Mouse (Mus musculus) heart, embryonic 11.5 days (tissue): ENCODE data around the gene Ccl22. TPM values are rescaled to one million over a fixed set of nuclear protein-coding genes. Genes with fewer than 3 reads are reported as not detected.

Experiments
- ATAC-seq: fragments of 200-750 bp; cut with Nextera tagmentation; replicated peaks from 2 replicates; pipeline ENCODE4 v1.8.0; 2017; ENCODE audit warnings: moderate library complexity; ENCODE audit not compliant: insufficient number of reproducible peaks, low FRiP score, low TSS enrichment
- H3K27ac ChIP-seq: fragments of 300-500 bp; sonication (generic); 2 replicates; pipeline ENCODE4 v1.5.1; 2014; ENCODE audit warnings: mild to moderate bottlenecking, low read depth, low read length
- H3K27me3 ChIP-seq: fragments of 300-500 bp; sonication (generic); 2 replicates; pipeline ENCODE4 v1.6.1; 2014; ENCODE audit warnings: mild to moderate bottlenecking, low read length, mixed read lengths; ENCODE audit not compliant: control insufficient read depth, insufficient read depth
- H3K36me3 ChIP-seq: fragments of 300-500 bp; sonication (generic); 2 replicates; pipeline ENCODE4 v1.6.1; 2014; ENCODE audit warnings: mild to moderate bottlenecking, low read length, moderate library complexity, mixed read lengths; ENCODE audit not compliant: control insufficient read depth, insufficient read depth
- H3K4me1 ChIP-seq: fragments of 300-500 bp; sonication (generic); 2 replicates; pipeline ENCODE4 v1.6.1; 2014; ENCODE audit warnings: low read length; ENCODE audit not compliant: control insufficient read depth, insufficient read depth
- H3K4me2 ChIP-seq: fragments of 300-500 bp; sonication (generic); 2 replicates; pipeline ENCODE4 v1.6.1; 2014; ENCODE audit warnings: mild to moderate bottlenecking, moderate library complexity
- H3K4me3 ChIP-seq: fragments of 300-500 bp; sonication (generic); 2 replicates; pipeline ENCODE4 v1.5.1; 2014; ENCODE audit warnings: low read depth, low read length
- H3K9ac ChIP-seq: fragments of 300-500 bp; sonication (generic); 2 replicates; pipeline ENCODE4 v1.6.1; 2014; ENCODE audit warnings: mild to moderate bottlenecking, low read depth, low read length, moderate library complexity
- H3K9me3 ChIP-seq: fragments of 300-500 bp; sonication (generic); replicated peaks from 2 replicates; pipeline ENCODE4 v1.6.1; 2016; ENCODE audit warnings: low read length; ENCODE audit not compliant: control insufficient read depth
- WGBS: fragments of 180-500 bp; shearing (Covaris S2); extraction: QIAGEN DNeasy Blood & Tissue Kit; methylation state at CpG from one replicate; pipeline ENCODE4 v1.1.7; 2014; ENCODE audit not compliant: insufficient replicate concordance; 5-methylcytosine and 5-hydroxymethylcytosine counted together
- polyA plus RNA-seq: library from polyadenylated mRNA; unstranded; fragments of >200 nt; fragmentation: Nextera tagmentation; extraction: Ambion mirVana; gene quantifications from 2 replicates; pipeline ENCODE4 v1.2.1, GENCODE M21; 2014

Gene Ccl22
- polyA plus RNA-seq, 1 experiment from 2014 or later = not detected

GRCm38 (mm10) chr8:94778895-94779533 is 33.6 kb downstream of the Ccl22 start:
- H3K9ac ChIP-seq = no peak overlapping the region
- H3K36me3 ChIP-seq = no peaks in the 10 kb centered on the region
- H3K4me2 ChIP-seq = peak overlapping the region; percentile 0; the same call in 1 of the 2 replicates
- WGBS = 68% methylated on average over 10 of the region's 10 CpGs
- H3K4me1 ChIP-seq = peaks cover 30% of the 10 kb centered on the region
- no peak overlapping the region for H3K27ac ChIP-seq
- ATAC-seq = no peak
- H3K9me3 ChIP-seq = no peaks in the 10 kb centered on the region
- peaks cover 12% of the 10 kb centered on the region; the same call in 1 of the 2 replicates for H3K27me3 ChIP-seq
- no peak overlapping the region for H3K4me3 ChIP-seq

GRCm38 (mm10) chr8:94779534-94780294 is 34.3 kb downstream of the Ccl22 start:
- Histone ChIP-seq H3K4me1 (peaks cover 33% of the 10 kb centered on the region), H3K4me2 (no peak overlapping the region)
- WGBS = 92% methylated on average over 16 of the region's 16 CpGs

GRCm38 (mm10) chr8:94780491-94781154 is 35.2 kb downstream of the Ccl22 start:
- H3K4me3 ChIP-seq = no peak overlapping the region
- 59% methylated on average over 21 of the region's 21 CpGs for WGBS
- ATAC-seq = no peak
- H3K4me2 ChIP-seq = no peak overlapping the region
- H3K4me1 ChIP-seq = peaks cover 33% of the 10 kb centered on the region
- no peak overlapping the region for H3K27ac ChIP-seq
- H3K27me3 ChIP-seq = peaks cover 3% of the 10 kb centered on the region; the same call in 1 of the 2 replicates
- H3K9ac ChIP-seq = no peak overlapping the region
- no peaks in the 10 kb centered on the region for H3K36me3 ChIP-seq
- no peaks in the 10 kb centered on the region for H3K9me3 ChIP-seq

More at GRCm38 (mm10) chr8:94779534-94780294, 34.3 kb downstream of the Ccl22 start:
- H3K36me3 ChIP-seq = no peaks in the 10 kb centered on the region
- H3K9ac ChIP-seq = no peak overlapping the region
- no peak overlapping the region for H3K4me3 ChIP-seq
- no peaks in the 10 kb centered on the region for H3K9me3 ChIP-seq
- ATAC-seq = no peak
- H3K27ac ChIP-seq = no peak overlapping the region
- H3K27me3 ChIP-seq = peaks cover 5% of the 10 kb centered on the region; the same call in 1 of the 2 replicates

- no peaks in the 10 kb centered on the region for H3K9me3 ChIP-seq
- WGBS = 50% methylated on average over 7 of the region's 7 CpGs
- no peak overlapping the region for H3K27ac ChIP-seq
- H3K9ac ChIP-seq = no peak overlapping the region
- no peaks in the 10 kb centered on the region for H3K27me3 ChIP-seq
- ATAC-seq = no peak
- no peaks in the 10 kb centered on the region for H3K36me3 ChIP-seq
- H3K4me3 ChIP-seq = no peak overlapping the region; the same call in 1 of the 2 replicates
- peak overlapping the region; percentile 30 for H3K4me2 ChIP-seq
- H3K4me1 ChIP-seq = peaks cover 33% of the 10 kb centered on the region
Measured at GRCm38 (mm10) chr8:94781155-94781837, 35.9 kb downstream of the Ccl22 start.

DNA sequence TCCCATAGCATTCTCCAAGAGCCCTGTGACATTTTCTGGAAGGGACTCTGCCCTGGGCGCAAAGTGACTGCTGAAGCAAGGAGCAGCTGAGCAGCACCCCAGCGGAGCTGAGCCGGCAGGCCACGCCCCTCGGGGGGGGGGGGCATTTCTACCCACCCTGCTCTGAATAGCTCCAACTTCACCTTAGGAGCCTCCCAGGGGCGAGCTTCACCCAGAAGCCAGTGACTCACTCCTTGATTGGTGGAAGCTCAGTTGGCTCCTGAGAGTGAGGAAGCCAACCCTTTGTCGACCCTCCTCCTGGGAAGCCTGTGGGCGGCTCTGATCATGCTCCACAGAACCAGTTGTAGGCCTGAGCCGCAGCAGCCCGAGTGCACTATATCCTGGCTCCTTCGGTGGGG is 36.4 kb downstream of the Ccl22 start:
- H3K27me3 ChIP-seq = no peaks in the 10 kb centered on the region
- no peak; the same call in 1 of the 2 replicates for ATAC-seq
- no peak overlapping the region for H3K9ac ChIP-seq
- peak overlapping the region; percentile 30 for H3K4me2 ChIP-seq
- WGBS = 11% methylated on average over 9 of the region's 11 CpGs
- H3K9me3 ChIP-seq = no peaks in the 10 kb centered on the region
- H3K27ac ChIP-seq = no peak overlapping the region
- H3K4me3 ChIP-seq = no peak overlapping the region; the same call in 1 of the 2 replicates
- peaks cover 33% of the 10 kb centered on the region for H3K4me1 ChIP-seq
- H3K36me3 ChIP-seq = no peaks in the 10 kb centered on the region

DNA sequence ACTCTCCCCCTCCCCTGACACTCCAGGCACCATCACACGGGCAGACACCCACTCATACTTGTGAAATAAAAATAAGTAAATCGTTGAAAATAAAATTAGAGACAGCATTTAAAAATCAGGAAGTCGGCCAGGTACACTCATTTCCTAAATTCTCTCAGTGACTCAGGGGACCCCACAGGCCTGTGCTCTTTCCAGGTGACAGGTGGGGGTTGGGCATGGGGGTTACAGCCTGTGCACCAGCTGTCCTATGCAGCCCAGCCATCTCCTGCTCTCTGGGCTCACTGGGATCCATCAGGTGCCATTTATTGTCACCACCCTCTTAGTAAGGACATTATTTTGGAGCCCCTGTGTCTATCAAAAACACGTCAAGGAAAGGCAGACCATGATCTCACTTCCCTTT is 38.5 kb downstream of the Ccl22 start:
- Histone ChIP-seq H3K27me3 (no peaks in the 10 kb centered on the region), H3K9ac (no peak overlapping the region), H3K4me1 (peaks cover 20% of the 10 kb centered on the region), H3K36me3 (no peaks in the 10 kb centered on the region), H3K27ac (no peak overlapping the region), H3K9me3 (no peaks in the 10 kb centered on the region), H3K4me3 (no peak overlapping the region), H3K4me2 (no peak overlapping the region)
- ATAC-seq = no peak
- WGBS = 54% methylated on average over 4 of the region's 4 CpGs

DNA sequence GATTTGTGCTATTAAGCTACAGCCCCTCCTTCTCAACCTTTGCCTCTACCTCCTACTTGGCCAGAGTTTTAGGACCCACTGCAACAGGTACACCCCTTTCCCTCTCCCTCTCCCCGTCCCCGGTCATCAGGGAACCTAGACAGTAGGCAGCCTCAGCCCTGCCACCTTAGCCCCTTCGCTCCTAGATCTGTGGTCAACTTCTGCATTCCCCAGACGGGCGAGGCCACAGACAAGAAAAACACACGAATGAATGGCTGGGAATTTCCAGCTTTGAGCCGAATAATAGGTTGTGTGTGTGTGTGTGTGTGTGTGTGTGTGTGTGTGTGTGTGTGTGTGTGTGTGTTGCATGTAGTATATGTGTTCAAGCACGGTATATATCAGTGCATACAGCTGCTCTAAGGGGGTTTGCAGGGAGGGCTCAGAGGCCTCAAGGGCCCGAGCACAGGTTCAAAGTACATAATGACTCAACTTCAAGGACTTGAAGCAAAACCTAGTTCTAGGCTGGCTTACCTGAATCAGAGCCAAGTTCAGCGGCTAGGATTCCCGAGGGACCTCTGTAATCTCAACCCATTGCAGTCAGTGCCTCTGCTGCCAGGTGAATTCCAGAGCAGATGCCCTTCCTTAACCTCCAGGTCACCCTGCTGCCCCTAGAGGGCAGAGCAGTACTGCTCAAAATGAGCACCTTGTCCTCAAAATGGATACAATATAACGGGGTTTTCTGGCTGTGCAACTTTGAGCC is 40.0 kb downstream of the Ccl22 start:
- H3K9me3 ChIP-seq = no peaks in the 10 kb centered on the region
- H3K4me1 ChIP-seq = peaks cover 19% of the 10 kb centered on the region
- no peaks in the 10 kb centered on the region for H3K36me3 ChIP-seq
- H3K27me3 ChIP-seq = no peaks in the 10 kb centered on the region
- ATAC-seq = no peak
- H3K27ac ChIP-seq = no peak overlapping the region
- H3K4me3 ChIP-seq = no peak overlapping the region
- WGBS = 56% methylated on average over 12 of the region's 12 CpGs
- H3K9ac ChIP-seq = no peak overlapping the region
- H3K4me2 ChIP-seq = no peak overlapping the region
